Mouse (Mus musculus): ENCODE data around the gene 2700097O09Rik. TPM values are rescaled to one million over a fixed set of nuclear protein-coding genes. Genes with fewer than 3 reads are reported as not detected.
"Not testable (repeated sequence)": the region's sequence is repeated elsewhere in the genome, so short reads cannot be mapped to it uniquely, and the experiment has no call there.

2700097O09Rik gene
- polyA plus RNA-seq, 1 experiment from 2014 or later = 25.1 TPM

DNA sequence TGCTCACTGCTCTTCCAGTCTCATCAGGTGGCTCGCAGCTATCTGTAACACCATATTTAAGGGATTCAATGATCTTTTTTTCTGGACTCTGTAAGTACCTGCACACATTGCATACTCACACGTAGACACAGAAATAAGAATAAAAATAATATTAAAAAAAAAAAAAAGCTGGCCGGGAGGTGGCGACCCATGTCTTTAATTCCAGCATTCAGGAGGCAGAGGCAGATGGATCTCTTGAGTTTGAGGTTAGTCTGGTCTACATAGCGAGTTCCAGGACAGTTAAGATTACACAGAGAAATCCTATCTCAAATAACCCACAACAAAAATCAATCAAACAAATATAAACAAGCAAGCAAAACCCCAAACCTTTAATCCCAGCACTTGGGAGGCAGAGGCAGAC lies 76.1 kb downstream of the 2700097O09Rik start:
- H3K9ac ChIP-seq (ENCODE audit: low read depth, low read length) = no peak overlapping the region
- no peak overlapping the region for H3K4me3 ChIP-seq (ENCODE audit: low read depth, low read length)
- H3K9me3 ChIP-seq (ENCODE audit: control insufficient read depth, low read length) = peaks cover 4% of the 10 kb centered on the region; the same call in 1 of the 2 replicates
- 82% methylated on average over 5 of the region's 5 CpGs for WGBS
- H3K27me3 ChIP-seq (replicated peaks; ENCODE audit: control insufficient read depth, insufficient read depth, low read length) = no peaks in the 10 kb centered on the region
- DNase-seq (ENCODE audit: low spot score) (no peak), ATAC-seq (ENCODE audit: low read depth) (no peak)
- H3K4me2 ChIP-seq (ENCODE audit: low read depth, low read length) = no peak overlapping the region
- no peaks in the 10 kb centered on the region for H3K36me3 ChIP-seq (ENCODE audit: control insufficient read depth, insufficient read depth, low read length)
- no peaks in the 10 kb centered on the region for H3K4me1 ChIP-seq (ENCODE audit: control insufficient read depth, insufficient read depth, low read length)
- H3K27ac ChIP-seq (replicated peaks; ENCODE audit: low read depth, low read length) = no peak overlapping the region

- ATAC-seq (ENCODE audit: low read depth); H3K4me1 ChIP-seq (ENCODE audit: control insufficient read depth, insufficient read depth, low read length); H3K27ac ChIP-seq (replicated peaks; ENCODE audit: low read depth, low read length); H3K9me3 ChIP-seq (ENCODE audit: control insufficient read depth, low read length); H3K36me3 ChIP-seq (ENCODE audit: control insufficient read depth, insufficient read depth, low read length); H3K27me3 ChIP-seq (replicated peaks; ENCODE audit: control insufficient read depth, insufficient read depth, low read length); H3K4me3 ChIP-seq (ENCODE audit: low read depth, low read length); H3K9ac ChIP-seq (ENCODE audit: low read depth, low read length); H3K4me2 ChIP-seq (ENCODE audit: low read depth, low read length); DNase-seq (ENCODE audit: low spot score): not testable (repeated sequence)
- 97% methylated on average over 7 of the region's 7 CpGs for WGBS
Observed at GRCm38 (mm10) chr12:55002532-55002931, 77.4 kb downstream of the 2700097O09Rik start.

DNA sequence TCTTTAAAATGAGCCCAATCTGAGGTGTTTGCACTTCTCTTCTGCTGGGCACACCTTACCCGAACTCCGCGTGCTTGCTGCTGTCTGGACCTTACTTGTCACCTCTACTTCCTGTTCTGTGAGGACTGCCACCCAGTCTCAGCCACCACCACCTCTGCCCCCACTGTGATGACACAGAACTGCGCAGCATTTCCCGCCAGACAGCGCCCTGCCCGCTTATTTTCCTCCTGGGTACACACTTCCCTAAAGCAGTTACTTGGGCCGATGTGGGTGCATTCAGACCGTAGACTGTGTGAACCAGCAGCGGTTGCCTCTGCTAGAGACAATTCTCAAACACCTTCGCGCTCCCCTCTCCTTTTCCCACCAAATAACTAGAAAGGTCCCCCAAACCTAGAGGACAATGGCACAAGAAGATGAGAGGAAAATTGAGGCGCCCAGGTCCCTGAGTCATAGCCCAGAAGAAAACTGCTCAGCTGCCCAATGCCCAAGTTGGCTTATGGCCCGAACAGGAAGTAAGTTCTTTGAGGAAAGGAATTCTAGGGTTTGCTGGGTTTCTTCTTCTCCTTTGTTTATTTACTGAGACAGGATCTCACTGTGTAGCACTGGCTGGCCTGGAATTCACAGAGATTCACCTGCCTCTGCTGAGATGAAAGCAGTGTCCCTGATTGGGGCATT lies 80.8 kb downstream of the 2700097O09Rik start:
- ATAC-seq (ENCODE audit: low read depth) = no peak
- H3K9ac ChIP-seq (ENCODE audit: low read depth, low read length) = no peak overlapping the region
- H3K4me1 ChIP-seq (ENCODE audit: control insufficient read depth, insufficient read depth, low read length) = no peaks in the 10 kb centered on the region
- no peaks in the 10 kb centered on the region for H3K9me3 ChIP-seq (ENCODE audit: control insufficient read depth, low read length)
- no peaks in the 10 kb centered on the region for H3K36me3 ChIP-seq (ENCODE audit: control insufficient read depth, insufficient read depth, low read length)
- 81% methylated on average over 14 of the region's 14 CpGs for WGBS
- DNase-seq (ENCODE audit: low spot score) = no peak
- H3K4me3 ChIP-seq (ENCODE audit: low read depth, low read length) = no peak overlapping the region
- no peak overlapping the region for H3K4me2 ChIP-seq (ENCODE audit: low read depth, low read length)
- H3K27me3 ChIP-seq (replicated peaks; ENCODE audit: control insufficient read depth, insufficient read depth, low read length) = no peaks in the 10 kb centered on the region
- no peak overlapping the region for H3K27ac ChIP-seq (replicated peaks; ENCODE audit: low read depth, low read length)

DNA sequence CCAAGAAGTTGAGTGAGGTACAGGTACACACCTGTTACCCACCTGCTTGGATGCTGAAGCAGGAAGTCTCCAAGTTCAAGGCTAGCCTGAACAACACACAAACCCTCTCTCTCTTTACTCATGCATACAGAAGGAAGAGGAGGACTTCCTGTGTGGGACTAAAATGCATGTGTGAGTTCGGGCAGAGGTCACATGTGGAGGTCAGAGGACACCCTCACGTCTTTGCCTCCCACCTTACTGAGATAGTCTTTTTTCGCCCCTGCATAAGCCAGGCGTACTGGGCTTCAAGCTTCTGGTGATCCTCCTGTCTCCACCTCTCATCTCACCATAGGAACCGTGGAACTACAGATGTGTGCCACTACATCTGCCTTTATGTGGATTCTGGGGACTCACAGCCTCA lies 81.5 kb downstream of the 2700097O09Rik start:
- no peaks in the 10 kb centered on the region for H3K36me3 ChIP-seq (ENCODE audit: control insufficient read depth, insufficient read depth, low read length)
- no peak overlapping the region for H3K9ac ChIP-seq (ENCODE audit: low read depth, low read length)
- no peak overlapping the region for H3K4me2 ChIP-seq (ENCODE audit: low read depth, low read length)
- H3K27ac ChIP-seq (replicated peaks; ENCODE audit: low read depth, low read length) = no peak overlapping the region
- H3K27me3 ChIP-seq (replicated peaks; ENCODE audit: control insufficient read depth, insufficient read depth, low read length) = no peaks in the 10 kb centered on the region
- no peak for ATAC-seq (ENCODE audit: low read depth)
- no peaks in the 10 kb centered on the region for H3K9me3 ChIP-seq (ENCODE audit: control insufficient read depth, low read length)
- 65% methylated on average over 5 of the region's 5 CpGs for WGBS
- DNase-seq (ENCODE audit: low spot score) = no peak
- H3K4me3 ChIP-seq (ENCODE audit: low read depth, low read length) = no peak overlapping the region
- no peaks in the 10 kb centered on the region for H3K4me1 ChIP-seq (ENCODE audit: control insufficient read depth, insufficient read depth, low read length)

DNA sequence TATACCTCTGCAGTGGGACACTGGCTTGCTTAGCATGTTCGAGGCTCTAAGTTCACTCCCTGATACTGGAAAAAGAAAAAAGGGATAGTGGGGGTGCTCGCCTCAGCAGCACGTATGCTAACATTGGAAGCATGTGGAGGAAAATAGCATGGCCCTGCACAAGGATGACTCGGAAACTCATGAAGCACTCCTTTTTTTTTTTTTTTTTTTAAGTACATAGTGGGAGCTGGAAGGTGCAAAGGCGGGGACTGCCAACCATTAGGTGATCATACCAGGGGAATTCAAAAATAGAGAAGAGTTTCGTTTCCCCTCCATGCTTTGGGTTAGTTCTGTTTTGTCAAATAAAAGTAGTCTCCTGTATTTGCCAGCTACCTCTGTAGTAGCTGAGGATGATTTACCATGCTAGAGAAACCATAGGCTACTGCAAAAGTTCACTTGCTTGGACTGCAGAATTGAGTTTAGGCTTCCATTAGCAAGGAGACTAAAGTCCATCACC lies 82.9 kb downstream of the 2700097O09Rik start:
- no peaks in the 10 kb centered on the region for H3K9me3 ChIP-seq (ENCODE audit: control insufficient read depth, low read length)
- WGBS = 87% methylated on average over 6 of the region's 6 CpGs
- no peaks in the 10 kb centered on the region for H3K27me3 ChIP-seq (replicated peaks; ENCODE audit: control insufficient read depth, insufficient read depth, low read length)
- H3K4me3 ChIP-seq (ENCODE audit: low read depth, low read length) = no peak overlapping the region
- DNase-seq (ENCODE audit: low spot score) (no peak), ATAC-seq (ENCODE audit: low read depth) (no peak)
- no peaks in the 10 kb centered on the region for H3K4me1 ChIP-seq (ENCODE audit: control insufficient read depth, insufficient read depth, low read length)
- H3K9ac ChIP-seq (ENCODE audit: low read depth, low read length) = no peak overlapping the region
- H3K27ac ChIP-seq (replicated peaks; ENCODE audit: low read depth, low read length) = no peak overlapping the region
- H3K4me2 ChIP-seq (ENCODE audit: low read depth, low read length) = no peak overlapping the region
- no peaks in the 10 kb centered on the region for H3K36me3 ChIP-seq (ENCODE audit: control insufficient read depth, insufficient read depth, low read length)

- Histone ChIP-seq H3K36me3 (ENCODE audit: control insufficient read depth, insufficient read depth, low read length) (no peaks in the 10 kb centered on the region), H3K4me2 (ENCODE audit: low read depth, low read length) (no peak overlapping the region), H3K4me1 (ENCODE audit: control insufficient read depth, insufficient read depth, low read length) (no peaks in the 10 kb centered on the region), H3K27me3 (replicated peaks; ENCODE audit: control insufficient read depth, insufficient read depth, low read length) (no peaks in the 10 kb centered on the region), H3K27ac (replicated peaks; ENCODE audit: low read depth, low read length) (no peak overlapping the region), H3K4me3 (ENCODE audit: low read depth, low read length) (no peak overlapping the region), H3K9me3 (ENCODE audit: control insufficient read depth, low read length) (no peaks in the 10 kb centered on the region), H3K9ac (ENCODE audit: low read depth, low read length) (no peak overlapping the region)
- ATAC-seq (ENCODE audit: low read depth) (peak; percentile 22; the same call in 1 of the 2 replicates), DNase-seq (ENCODE audit: low spot score) (peak; percentile 29)
- WGBS = 55% methylated on average over 3 of the region's 3 CpGs
Observed at GRCm38 (mm10) chr12:54995965-54996364, 83.9 kb downstream of the 2700097O09Rik start.

Other genes with a start within 250 kb of the 2700097O09Rik start
- 314 and 361 TPM in 2 replicates for gene Cfl2, start 217.2 kb downstream of the 2700097O09Rik start, polyA plus RNA-seq (2014; fragmentation: Nextera tagmentation; extraction: Ambion mirVana)
- not detected in 2 replicates for gene Gm20403, start 93.6 kb downstream of the 2700097O09Rik start, polyA plus RNA-seq (2014; fragmentation: Nextera tagmentation; extraction: Ambion mirVana)
- gene Baz1a, start 65.8 kb downstream of the 2700097O09Rik start, polyA plus RNA-seq (2014; fragmentation: Nextera tagmentation; extraction: Ambion mirVana) = 19.2 and 20.9 TPM in 2 replicates
- 194 and 212 TPM in 2 replicates for gene Srp54a, start 152 bp upstream of the 2700097O09Rik start, polyA plus RNA-seq (2014; fragmentation: Nextera tagmentation; extraction: Ambion mirVana)
- gene Fam177a, start 44.4 kb upstream of the 2700097O09Rik start, polyA plus RNA-seq (2014; fragmentation: Nextera tagmentation; extraction: Ambion mirVana) = 24.0 and 24.7 TPM in 2 replicates
- 63.4 and 72.9 TPM in 2 replicates for gene Srp54b, start 75.0 kb upstream of the 2700097O09Rik start, polyA plus RNA-seq (2014; fragmentation: Nextera tagmentation; extraction: Ambion mirVana)
- not detected in 2 replicates for gene 1700047I17Rik2, start 119.5 kb upstream of the 2700097O09Rik start, polyA plus RNA-seq (2014; fragmentation: Nextera tagmentation; extraction: Ambion mirVana)
- 87.1 and 88.6 TPM in 2 replicates for gene Srp54c, start 150.1 kb upstream of the 2700097O09Rik start, polyA plus RNA-seq (2014; fragmentation: Nextera tagmentation; extraction: Ambion mirVana)
- 12.1 and 13.9 TPM in 2 replicates for gene 1110008L16Rik, start 219.5 kb upstream of the 2700097O09Rik start, polyA plus RNA-seq (2014; fragmentation: Nextera tagmentation; extraction: Ambion mirVana)
- gene Ppp2r3c, start 222.9 kb upstream of the 2700097O09Rik start, polyA plus RNA-seq (2014; fragmentation: Nextera tagmentation; extraction: Ambion mirVana) = 12.4 and 12.6 TPM in 2 replicates